Mouse (Mus musculus) heart, adult 10 weeks (tissue): ENCODE data around the gene Tmem9. TPM values are rescaled to one million over a fixed set of nuclear protein-coding genes. Genes with fewer than 3 reads are reported as not detected.

ENCODE experiments used
- polyA plus RNA-seq: library from polyadenylated mRNA; stranded (reverse); fragments of 350-450 nt; fragmentation: Illumina TruSeq; extraction: RNeasy Lipid Tissue Mini Kit (QIAGEN cat#74804); gene quantifications from one replicate; pipeline ENCODE4 v1.2.3, GENCODE M21; 2014; ENCODE audit warnings: low read depth, low replicate concordance

Gene Tmem9
- 14.8 TPM for polyA plus RNA-seq

DNA sequence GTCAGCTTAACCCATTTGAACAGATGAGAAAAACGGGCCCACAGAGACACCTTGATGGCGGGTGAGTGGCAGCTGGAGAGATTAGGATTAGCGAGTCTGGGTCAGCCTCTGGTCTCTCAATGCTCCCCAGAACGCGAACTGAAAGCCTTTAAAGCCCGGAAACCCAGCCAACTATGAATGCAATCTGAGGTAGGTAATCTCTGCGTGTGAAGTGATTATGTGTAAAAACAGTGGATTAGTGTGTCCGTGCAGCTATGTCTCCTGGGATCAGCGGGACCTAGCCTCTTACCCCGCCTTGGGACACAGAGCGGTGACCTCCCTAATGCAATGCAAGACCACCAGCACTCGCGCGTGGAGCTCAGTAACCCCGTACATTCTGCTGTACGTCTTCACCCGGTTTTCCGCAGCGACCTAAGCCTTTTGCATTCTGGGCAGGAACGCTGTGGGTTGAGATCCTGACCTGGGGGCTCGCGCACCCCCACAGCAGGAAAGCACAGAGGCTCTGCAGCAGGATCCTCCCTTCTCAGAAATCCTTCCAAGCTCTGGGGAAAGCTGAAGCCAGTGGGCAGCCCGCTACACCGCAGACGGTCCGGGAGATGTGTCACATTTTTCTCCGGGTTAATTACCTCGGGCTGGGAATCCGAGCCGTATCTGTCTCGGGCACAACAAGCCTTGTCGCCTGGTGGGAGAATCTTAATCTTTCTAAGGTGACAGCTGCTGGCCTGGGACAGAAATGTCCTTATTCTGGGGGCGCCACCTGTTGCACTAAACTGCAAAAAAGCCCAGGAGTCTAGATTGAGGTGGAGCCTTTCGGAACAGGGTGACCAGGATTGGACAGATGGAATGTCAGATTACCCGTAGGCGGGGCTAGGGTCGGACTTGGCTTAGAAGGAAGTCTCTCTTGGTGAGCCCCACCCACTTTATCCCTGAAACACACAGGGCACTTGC, at the start of gene Tmem9:
Tmem9 (plus strand) TSS at position 940 of the 948 bp plus-strand sequence.

DNA sequence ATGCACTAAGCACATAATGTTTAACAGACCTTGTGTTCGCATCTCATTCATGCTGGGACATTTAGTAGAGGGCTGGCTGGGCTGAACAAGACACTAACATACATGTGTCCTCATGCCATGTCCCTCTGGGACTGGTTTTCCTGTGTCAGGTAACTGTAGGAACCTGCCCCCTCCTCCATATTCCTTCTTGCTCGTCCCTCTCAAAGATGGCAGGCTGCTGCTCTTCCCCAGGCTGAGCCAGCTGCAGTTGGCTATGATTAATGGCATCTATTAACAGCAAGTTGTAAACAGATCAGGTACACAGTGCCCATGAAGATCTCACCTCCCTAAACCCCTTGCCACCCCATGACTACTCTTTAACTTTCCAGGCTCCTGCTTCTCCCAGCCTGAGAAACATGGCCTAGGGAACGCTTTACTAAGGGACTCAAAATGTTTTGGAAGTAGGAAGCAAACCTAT, 1.6 kb upstream of the Tmem9 start, which contains the start of gene Igfn1:
Igfn1 (minus strand) TSS at position 51 of the 457 bp plus-strand sequence.

DNA sequence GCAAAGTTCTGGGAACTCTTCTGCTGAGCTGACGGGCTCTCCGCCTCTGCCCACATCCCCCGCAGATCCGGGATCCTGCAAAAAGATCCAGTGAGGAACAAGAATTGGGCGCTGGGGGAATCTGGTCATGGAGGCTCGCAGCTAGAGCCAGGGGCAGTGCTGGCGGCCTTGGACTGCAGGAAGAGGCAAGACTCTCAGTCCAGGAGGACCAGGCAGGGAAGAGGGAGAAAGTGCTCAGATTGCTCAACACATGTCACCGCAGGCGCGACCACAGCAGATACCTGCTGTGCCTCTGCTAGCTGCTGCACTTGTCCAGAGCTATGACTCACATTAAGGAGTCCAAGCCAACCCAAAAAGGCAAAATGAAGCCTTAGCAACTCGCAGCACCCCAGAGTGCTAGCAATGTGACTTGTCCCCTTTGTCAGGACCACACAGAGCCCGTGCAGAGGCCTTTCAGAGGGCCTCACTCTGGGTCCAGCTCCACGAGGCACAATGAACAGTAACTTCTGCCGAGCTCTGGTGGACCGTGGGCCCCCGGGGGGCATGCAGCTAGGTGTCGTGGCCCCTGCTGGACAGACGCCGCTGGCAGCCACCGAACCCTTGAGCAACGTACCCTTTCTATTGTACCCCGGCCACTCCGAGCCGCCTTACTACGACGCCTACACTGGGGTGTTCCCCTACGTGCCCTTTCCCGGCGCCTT, 42.5 kb downstream of the Tmem9 start, which contains the start of gene Ascl5:
Ascl5 (plus strand) TSS at position 493 of the 701 bp plus-strand sequence.

DNA sequence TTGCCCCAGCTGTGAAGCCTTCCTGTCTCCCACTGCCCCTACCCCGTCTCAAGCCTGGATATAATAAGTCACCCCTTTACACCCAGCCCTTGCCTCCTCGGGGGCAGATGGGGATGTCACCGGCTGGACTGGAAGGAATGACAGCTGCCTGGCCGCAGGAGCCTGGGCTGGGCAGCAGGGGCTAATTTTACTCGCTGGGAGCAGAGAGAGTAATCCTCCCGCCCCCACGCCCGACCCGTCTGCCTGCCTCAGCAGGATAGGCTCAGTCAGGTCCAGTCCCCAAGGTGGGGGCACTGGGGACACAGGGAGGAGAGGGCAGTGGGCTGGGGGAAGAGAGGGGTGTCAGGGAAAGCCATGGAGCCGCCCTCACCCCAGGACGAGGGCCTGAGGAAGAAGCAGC, 44.6 kb downstream of the Tmem9 start, which contains the start of gene Cacna1s:
Cacna1s (plus strand) TSS at position 204 of the 400 bp plus-strand sequence.

Other genes starting within 250 kb of the Tmem9 start
- gene Phlda3, start 242.0 kb upstream of the Tmem9 start, polyA plus RNA-seq, result 18.4 TPM
- gene Tnni1, start 228.7 kb upstream of the Tmem9 start, polyA plus RNA-seq, result 2.1 TPM
- gene Lad1, start 189.6 kb upstream of the Tmem9 start, polyA plus RNA-seq, result 15.4 TPM
- 15,626 TPM for gene Tnnt2, start 171.8 kb upstream of the Tmem9 start, polyA plus RNA-seq
- not detected for gene Pkp1, start 88.9 kb upstream of the Tmem9 start, polyA plus RNA-seq
- not detected for gene Igfn1, start 1.8 kb upstream of the Tmem9 start, polyA plus RNA-seq
- gene Ascl5, start 42.7 kb downstream of the Tmem9 start, polyA plus RNA-seq, result not detected
- gene Cacna1s, start 44.6 kb downstream of the Tmem9 start, polyA plus RNA-seq, result 11.0 TPM
- gene Kif21b, start 123.2 kb downstream of the Tmem9 start, polyA plus RNA-seq, result 0.50 TPM
- gene Mroh3, start 204.7 kb downstream of the Tmem9 start, polyA plus RNA-seq, result not detected
- gene Inava, start 226.1 kb downstream of the Tmem9 start, polyA plus RNA-seq, result not detected